Mouse (Mus musculus) v-Abl transformed pro-B cells (cell line): ENCODE measurements at regions not wholly inside any gene's neighbourhood (a gene's known extent, or its start where the extent isn't known, plus 50 kb on each side); places are given as distances from the start of the nearest gene placed in this dataset.

ENCODE experiments used
- in situ Hi-C, 2 experiments: fragments of 400-800 bp; cut with MboI; formaldehyde crosslinking; loops; one replicate each; pipeline ENCODE4 v1.15.1; 2025; ENCODE audit not compliant: unreplicated experiment in 2 of 2

- in situ Hi-C loops, result no loop called here
Observed at GRCm38 (mm10) chr2:160421216-160421911, 54.5 kb upstream of the Mafb start.

- in situ Hi-C loops, result no loop called here
Observed at GRCm38 (mm10) chr2:160424491-160424890, 57.6 kb upstream of the Mafb start.

GRCm38 (mm10) chr2:160427431-160427830 is 60.6 kb upstream of the Mafb start:
- in situ Hi-C loops, result no loop called here

- in situ Hi-C loops, result no loop called here
Observed at GRCm38 (mm10) chr2:160433252-160433651, 66.4 kb upstream of the Mafb start.

GRCm38 (mm10) chr2:160434701-160435100 is 67.8 kb upstream of the Mafb start:
- in situ Hi-C loops, result no loop called here

- in situ Hi-C loops, result no loop called here
Observed at GRCm38 (mm10) chr2:160435622-160436021, 68.8 kb upstream of the Mafb start.

GRCm38 (mm10) chr2:160439028-160439427 is 72.2 kb upstream of the Mafb start:
- in situ Hi-C loops, result no loop called here

GRCm38 (mm10) chr2:160440236-160440635 is 73.4 kb upstream of the Mafb start:
- in situ Hi-C loops, result no loop called here

- in situ Hi-C loops, result no loop called here
Observed at GRCm38 (mm10) chr2:160451057-160451456, 84.2 kb upstream of the Mafb start.

GRCm38 (mm10) chr2:160451481-160452238 is 84.8 kb upstream of the Mafb start:
- in situ Hi-C loops, result no loop called here

GRCm38 (mm10) chr2:160452239-160452530 is 85.3 kb upstream of the Mafb start:
- in situ Hi-C loops, result no loop called here

- in situ Hi-C loops, result no loop called here
Observed at GRCm38 (mm10) chr2:160452730-160453129, 85.9 kb upstream of the Mafb start.

GRCm38 (mm10) chr2:160455617-160456016 is 88.8 kb upstream of the Mafb start:
- in situ Hi-C loops, result no loop called here

GRCm38 (mm10) chr2:160456681-160457080 is 89.8 kb upstream of the Mafb start:
- in situ Hi-C loops, result no loop called here

GRCm38 (mm10) chr2:160471561-160471960 is 104.7 kb upstream of the Mafb start:
- in situ Hi-C loops, result no loop called here

- in situ Hi-C loops, result no loop called here
Observed at GRCm38 (mm10) chr2:160476181-160476580, 109.3 kb upstream of the Mafb start.

GRCm38 (mm10) chr2:160479240-160479639 is 112.4 kb upstream of the Mafb start:
- in situ Hi-C loops, result no loop called here

GRCm38 (mm10) chr2:160485097-160485496 is 118.2 kb upstream of the Mafb start:
- in situ Hi-C loops, result no loop called here

GRCm38 (mm10) chr2:160485515-160485914 is 118.7 kb upstream of the Mafb start:
- in situ Hi-C loops, result no loop called here

GRCm38 (mm10) chr2:160499726-160500125 is 132.9 kb upstream of the Mafb start:
- in situ Hi-C loops, result no loop called here

- in situ Hi-C loops, result no loop called here
Observed at GRCm38 (mm10) chr2:160502901-160503300, 136.0 kb upstream of the Mafb start.
